Mouse (Mus musculus): Measurements from ENCODE around the gene Sapcd1.
"Not testable (repeated sequence)": the region's sequence is repeated elsewhere in the genome, so short reads cannot be mapped to it uniquely, and the experiment has no call there.

Gene Sapcd1

GRCm38 (mm10) chr17:35028315-35028714 is 499 bp upstream of the Sapcd1 start:
- DNase-seq = no peak

DNA sequence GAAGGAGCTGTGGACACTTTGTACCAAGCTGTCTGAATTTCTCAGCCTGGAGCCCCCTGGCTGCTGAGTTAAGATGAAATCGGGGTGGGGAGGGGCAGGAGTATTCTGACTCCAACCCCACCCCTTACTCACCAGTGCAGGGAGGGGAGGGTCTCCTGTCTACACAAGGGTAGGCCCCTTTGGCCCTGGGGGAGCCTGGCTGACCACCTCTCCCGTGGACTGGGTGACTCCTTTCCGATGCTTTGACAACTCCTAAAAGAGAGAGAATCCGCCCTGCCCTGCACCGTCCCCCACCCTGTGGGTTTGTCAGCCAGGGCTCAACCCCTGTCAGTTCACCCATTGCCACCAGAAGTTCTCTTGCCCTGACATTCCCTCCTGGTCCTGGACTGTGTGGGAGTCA is 1.6 kb downstream of the Sapcd1 start:
- no peak for DNase-seq

- DNase-seq = no peak
These were observed 2.9 kb downstream of the Sapcd1 start for GRCm38 (mm10) chr17:35024691-35025488.

DNA sequence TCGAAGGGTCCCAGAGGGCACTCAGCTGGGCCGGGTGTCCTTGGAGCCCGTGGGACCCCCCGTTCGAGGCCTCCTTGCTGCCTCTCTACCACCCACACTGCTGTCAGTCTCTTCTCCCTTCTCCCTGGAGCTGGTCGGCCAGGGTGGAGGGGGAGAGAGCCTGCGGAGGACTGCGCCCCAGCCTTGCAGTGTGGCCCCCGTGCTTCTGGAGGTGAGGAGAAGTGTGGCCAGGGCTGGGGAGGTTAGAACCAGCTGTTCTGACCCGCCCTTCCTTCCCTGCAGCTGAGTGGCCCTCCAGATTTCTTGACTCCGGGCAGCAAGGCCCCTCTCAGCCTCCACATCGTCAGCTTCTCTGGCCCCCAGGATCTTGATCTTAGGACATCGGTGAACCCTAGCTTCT is 3.6 kb downstream of the Sapcd1 start:
- no peak for DNase-seq

DNA sequence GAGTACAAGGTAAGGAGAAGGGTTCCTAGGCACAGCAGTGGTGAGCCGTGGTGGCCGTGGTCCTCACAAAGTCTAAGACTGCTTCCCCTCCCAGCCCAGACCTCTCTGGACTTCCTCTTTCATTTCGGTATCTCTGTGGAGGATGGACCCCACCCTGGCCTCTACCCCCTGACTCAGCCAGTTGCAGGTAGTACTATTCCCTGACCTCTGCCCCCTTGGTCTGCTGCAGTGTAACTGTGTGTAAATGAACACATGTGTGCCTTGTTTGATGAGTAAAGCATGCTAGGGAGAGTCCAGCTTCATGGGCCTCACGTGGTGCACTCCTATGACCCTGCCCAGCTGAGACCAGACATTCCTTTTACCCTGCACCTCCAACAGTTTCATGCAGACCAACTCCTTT is 4.1 kb downstream of the Sapcd1 start:
- no peak for DNase-seq

GRCm38 (mm10) chr17:35023221-35023620 is 4.6 kb downstream of the Sapcd1 start:
- no peak for DNase-seq

DNA sequence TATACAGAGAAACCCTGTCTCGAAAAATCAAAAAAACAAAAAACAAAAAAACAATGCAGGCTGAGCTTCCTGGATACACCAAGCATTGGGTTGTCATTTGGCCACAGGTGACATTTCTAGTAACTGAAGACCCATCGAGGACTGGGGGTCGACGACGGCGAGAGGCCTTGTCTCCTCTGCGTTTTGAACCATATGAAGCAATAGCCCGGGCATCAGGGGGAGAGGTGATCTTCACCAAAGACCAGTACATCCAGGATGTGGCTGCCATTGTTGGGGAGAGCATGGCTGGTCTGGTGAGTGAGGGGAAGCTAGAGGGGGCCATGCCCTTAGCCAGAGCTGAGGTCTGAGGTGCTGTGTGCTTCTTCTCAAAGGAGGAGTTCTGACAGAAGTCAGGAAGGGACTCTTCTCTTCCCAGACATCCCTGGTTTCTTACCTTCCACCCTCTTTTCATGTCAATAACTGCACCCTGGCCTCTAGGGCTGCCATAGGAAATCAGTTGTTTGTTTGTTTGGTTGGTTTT is 5.2 kb downstream of the Sapcd1 start:
- DNase-seq = no peak

GRCm38 (mm10) chr17:35021842-35022477 is 5.9 kb downstream of the Sapcd1 start:
- peak; percentile 46 for DNase-seq

DNA sequence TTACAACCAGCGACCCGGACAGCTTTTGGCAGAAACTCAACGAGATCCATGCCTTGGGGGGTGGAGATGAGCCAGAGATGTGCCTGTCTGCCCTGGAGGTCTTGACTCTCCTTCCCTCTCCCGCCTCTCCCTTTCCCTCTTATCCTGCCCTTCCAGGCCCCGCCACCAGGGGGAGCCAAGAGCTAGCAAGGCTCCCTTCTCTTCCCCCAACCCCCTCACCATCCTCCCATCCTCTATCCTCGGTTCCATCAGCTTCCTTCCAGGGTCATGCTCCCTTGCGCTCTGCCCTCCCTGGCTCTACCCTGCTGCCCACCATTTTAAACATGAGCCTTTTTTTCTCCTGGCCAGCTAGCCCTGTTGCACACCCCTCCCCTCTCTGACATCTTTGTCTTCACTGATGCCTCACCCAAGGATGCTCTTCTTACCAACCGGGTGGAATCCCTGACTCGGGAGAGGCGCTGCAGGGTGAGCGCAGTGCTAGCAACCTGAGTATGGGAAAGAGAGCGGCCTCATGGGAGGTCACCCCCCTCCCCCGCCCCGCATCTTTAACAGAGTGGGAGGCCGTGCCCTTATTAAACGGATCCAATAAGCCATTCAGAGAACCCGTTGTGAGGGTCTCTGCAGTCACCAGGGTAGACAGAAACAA is 6.5 kb downstream of the Sapcd1 start:
- DNase-seq = peak; percentile 93

DNA sequence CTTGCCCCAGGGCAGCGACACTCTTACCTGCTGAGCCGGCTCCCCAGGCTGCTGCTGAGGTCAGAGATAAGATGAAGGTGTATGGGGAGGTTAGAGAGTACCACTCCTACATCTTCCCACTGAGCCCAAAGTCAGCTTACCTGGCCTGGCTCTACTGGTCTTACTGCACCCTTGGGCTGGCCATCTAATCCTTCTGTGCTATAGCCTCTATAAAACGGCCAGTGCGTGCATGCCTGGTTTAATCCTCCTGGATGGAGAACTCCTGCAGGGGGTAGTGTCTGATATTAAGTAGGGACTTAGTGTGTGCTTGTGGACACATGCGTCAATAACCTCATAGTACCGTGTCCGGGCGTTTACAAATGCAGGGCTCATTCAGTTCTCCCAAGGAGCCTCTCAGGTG is 7.3 kb downstream of the Sapcd1 start:
- DNase-seq = no peak

DNA sequence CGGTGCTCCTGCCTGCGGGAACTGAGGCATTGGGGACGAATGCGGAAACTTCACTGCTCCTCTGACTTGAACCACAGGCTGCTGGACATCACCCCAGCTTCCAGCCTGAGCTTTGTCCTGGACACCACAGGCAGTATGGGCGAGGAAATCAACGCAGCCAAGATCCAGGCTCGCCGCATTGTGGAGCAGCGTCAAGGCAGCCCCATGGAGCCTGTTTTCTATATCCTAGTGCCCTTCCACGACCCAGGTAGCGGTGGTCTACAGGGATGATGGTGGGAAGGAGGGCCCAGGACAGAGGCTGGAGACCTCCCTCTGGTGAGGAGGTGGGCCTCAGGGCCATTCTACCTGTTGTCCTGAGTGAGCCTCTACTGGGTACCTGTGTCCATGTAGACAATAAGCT is 7.9 kb downstream of the Sapcd1 start:
- no peak for DNase-seq

GRCm38 (mm10) chr17:35018171-35018570 is 9.6 kb downstream of the Sapcd1 start:
- no peak for DNase-seq

GRCm38 (mm10) chr17:35017706-35018030 is 10.1 kb downstream of the Sapcd1 start:
- no peak for DNase-seq

- DNase-seq = no peak
These were observed 10.8 kb downstream of the Sapcd1 start for GRCm38 (mm10) chr17:35016791-35017705.

DNA sequence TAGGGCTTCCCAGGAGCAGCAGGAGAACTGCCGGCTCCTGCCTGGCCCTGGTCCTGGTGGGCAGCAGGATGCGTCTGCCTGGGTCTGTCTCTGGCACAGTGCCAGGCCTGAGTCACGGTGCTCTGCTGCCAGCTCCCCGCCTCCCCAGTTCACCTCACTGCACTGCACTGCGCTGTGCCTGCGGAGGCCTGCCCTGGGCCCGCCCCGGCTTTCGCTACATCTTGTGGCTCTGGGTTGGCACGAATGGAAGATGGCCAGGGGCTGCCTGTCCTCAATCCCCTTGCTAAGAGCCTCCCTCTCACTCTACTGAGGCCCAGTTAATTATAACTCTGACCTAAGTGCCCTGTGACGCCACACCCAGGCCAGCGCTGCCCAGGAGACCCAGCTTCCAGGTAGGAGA is 11.4 kb downstream of the Sapcd1 start, which contains the start of gene Vwa7:
Gene Vwa7 (plus strand): TSS at position 204 of the 400 bp plus-strand sequence.
- no peak for DNase-seq

DNA sequence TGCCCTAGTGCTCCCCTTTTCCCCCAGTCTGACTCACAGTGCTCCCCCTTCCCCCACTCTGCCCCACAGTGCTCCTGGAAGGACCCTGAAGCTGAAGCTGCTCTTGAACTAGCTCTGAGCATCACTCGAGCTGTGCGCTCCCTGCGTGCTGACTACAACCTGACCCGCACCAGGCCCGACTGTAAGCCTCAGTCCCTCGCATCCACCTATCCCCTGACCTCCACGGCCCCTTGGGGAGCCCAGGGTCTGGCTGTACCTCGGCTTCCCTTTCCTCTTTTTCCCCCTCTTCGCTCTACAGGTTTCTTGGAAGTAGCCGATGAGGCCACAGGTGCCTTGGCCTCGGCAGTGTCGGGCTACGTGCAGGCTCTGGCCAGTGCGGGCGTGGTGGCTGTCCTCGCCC is 12.5 kb downstream of the Sapcd1 start:
- DNase-seq = no peak

DNA sequence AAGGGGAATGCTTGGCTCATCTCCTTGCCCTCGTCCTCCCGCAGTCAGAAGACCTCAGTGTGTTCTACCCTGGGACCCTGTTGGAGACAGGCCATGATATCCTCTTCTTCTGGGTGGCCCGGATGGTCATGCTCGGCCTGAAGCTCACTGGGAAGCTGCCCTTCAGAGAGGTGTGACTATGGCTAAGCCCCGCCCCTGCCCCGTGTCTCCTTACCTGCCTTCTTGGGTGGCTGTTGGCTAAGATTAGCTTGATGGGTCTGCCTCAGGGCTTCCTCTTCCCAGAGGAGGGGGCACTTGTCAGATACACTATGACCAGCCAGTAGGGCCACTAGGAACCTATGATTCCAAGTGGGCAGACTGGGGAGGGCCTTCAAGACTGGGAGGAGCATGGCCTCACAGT is 14.6 kb downstream of the Sapcd1 start:
- no peak for DNase-seq

DNA sequence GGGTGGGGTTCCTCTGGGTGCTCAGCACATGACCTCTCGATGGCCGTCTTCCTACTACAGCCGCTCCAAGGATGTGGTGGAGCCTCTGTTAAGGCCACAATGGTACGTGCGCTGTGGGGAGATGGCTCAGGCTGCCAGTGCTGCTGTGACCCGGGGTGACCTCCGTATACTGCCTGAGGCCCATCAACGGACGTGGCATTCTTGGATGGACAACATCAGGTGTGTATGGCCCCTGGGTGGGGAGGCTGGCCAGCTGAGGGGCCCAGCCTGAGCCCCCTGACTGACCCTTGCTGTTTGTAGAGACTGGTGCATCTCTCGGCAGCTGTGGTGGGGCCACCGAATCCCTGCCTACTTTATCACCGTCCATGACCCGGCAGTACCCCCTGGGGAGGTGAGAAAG is 15.4 kb downstream of the Sapcd1 start:
- no peak for DNase-seq

GRCm38 (mm10) chr17:35011440-35011839 is 16.4 kb downstream of the Sapcd1 start:
- no peak for DNase-seq

DNA sequence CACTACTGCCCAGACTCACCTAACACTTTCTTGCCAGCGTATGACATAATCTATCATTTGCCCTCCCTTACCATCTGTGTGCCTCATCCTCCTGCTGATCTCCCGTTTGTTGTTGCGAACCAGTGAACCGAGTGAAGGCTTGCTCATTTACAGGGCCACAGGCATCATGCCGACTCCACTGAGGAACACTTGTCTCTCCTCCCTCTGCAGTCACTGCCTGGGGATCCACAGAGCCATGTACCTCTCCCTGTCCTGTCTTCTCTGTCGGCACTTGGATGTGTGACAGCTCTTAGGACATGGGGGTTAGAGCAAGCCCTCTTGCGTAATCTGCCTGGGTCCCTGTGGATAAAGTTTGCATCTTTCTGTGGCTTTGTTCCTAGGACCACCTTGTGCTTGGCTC is 18.2 kb downstream of the Sapcd1 start:
- no peak for DNase-seq

- DNase-seq = no peak
These were observed 20.3 kb downstream of the Sapcd1 start for GRCm38 (mm10) chr17:35007387-35007991.

DNA sequence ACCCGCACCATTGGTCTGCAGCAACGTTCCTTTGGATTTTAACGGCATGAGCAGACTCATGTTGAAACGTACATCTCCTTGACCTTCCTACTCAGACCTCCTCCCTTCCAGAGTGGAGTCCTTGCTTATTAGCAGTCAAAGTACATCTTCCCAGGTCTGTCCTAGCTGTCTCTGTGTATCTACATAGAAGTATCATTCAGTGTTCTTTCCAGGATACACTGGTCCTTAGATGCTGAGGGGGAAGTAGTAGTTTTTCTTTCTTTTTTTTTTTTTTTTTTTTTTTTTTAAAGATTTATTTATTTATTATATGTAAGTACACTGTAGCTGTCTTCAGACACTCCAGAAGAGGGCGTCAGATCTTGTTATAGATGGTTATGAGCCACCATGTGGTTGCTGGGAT is 21.9 kb downstream of the Sapcd1 start:
- not testable (repeated sequence) for DNase-seq

Measured in lung, postnatal 14 days (tissue).